Mouse (Mus musculus) left cerebral cortex, postnatal 14 days (tissue): ENCODE measurements at regions not wholly inside any gene's neighbourhood (a gene's known extent, or its start where the extent isn't known, plus 50 kb on each side); places are given as distances from the start of the nearest gene placed in this dataset.

Experiments used
- DNase-seq, 2 experiments: peaks; one replicate each; pipeline ENCODE4 v3.0.0; 2021 to 2022; ENCODE audit warnings: low spot score in 2 of 2, mixed read lengths in 1 of 2
- intact Hi-C: fragments of 180-260 bp; cut with DNase I; formaldehyde crosslinking; loops from one replicate; pipeline ENCODE4 v1.15.1; 2025

DNA sequence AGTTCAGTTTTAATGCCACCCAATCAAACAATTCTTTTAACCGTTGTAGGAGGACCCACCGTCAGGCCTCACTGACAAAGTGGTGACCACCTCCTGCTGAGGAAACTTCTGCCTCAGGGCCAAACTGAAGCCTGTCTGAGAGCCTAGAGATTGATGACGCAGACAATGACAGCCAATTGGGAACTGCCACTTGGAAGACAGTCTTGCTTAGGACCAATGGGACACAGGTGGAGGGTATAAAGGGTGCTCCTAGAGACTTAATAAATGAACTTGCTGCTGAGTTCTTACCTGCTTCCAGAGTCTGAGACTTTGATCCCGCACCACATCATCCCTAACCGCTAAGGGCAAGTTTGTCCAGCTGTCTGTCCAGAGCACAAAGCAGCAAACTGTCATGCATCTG is 80.0 kb downstream of the Tbx4 start:
- DNase-seq, result no peak
- intact Hi-C loops, result no loop called here

DNA sequence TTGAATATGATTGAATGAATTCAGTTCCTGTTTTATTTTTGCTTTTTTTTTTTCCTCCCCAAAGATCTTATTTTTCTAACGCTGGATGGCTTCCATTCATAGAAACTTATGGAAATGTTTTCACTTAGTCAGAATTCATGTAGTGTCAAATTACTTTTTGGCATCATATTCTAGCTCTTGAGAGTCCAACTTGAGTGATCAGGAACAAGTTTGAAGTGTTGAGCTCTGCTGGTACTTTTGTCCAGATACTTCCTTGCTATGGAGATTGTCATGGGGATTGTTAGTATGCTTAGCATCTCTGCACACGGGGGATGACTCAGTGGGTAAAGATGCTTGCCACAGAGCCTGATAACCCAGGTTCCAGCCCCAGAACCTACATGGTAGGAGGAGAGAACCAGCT is 84.1 kb downstream of the Tbx4 start:
- intact Hi-C loops, result no loop called here
- DNase-seq, result no peak

DNA sequence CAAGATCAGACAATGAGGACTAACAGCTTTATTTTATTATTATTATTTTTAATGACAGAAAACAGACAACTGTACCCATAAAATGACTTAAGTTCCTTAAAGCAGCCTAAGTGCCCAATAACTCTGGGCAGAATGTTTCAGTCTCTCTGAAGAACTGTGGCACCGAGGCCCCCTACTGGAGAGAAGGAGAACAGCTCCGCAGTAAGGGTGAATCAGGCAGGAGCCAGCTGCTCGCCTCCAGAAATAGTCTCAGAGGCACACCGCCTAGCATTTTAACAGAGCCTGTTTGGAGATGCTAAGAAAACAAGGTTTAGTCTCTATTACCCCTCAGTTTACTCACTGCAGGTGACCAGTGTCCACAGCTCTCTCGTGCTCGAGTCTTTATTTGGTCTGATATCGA is 86.2 kb downstream of the Tbx4 start:
- intact Hi-C loops, result loop anchor here (2.0 kb wide), 1 partner anchor 128 kb away; no protein-coding TSS in a partner anchor

DNA sequence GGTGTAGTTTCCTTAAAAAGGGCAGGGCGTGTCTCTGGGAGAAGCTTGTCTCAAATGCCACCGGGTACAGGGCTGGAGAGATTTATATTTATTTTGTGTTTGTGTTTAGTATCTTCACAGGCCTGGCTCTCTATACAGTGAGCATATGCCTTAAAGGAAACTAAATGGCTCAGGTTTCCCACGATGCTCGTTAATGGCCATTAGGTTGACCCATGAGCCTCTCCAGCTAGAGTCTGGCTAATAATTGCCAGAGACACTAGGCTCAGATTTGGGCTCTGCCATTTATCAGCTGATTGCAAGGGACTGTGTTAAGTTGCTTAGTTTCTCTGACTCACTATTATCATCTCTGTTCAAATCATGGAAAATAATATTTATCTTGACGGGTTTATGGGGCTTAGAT is 87.5 kb downstream of the Tbx4 start:
- DNase-seq, result no peak
- intact Hi-C loops, result loop anchor here (2.0 kb wide), 1 partner anchor 129 kb away; no protein-coding TSS in a partner anchor

More for the DNA sequence above, 86.2 kb downstream of the Tbx4 start:
- DNase-seq, result peak; percentile 73 to 77

DNA sequence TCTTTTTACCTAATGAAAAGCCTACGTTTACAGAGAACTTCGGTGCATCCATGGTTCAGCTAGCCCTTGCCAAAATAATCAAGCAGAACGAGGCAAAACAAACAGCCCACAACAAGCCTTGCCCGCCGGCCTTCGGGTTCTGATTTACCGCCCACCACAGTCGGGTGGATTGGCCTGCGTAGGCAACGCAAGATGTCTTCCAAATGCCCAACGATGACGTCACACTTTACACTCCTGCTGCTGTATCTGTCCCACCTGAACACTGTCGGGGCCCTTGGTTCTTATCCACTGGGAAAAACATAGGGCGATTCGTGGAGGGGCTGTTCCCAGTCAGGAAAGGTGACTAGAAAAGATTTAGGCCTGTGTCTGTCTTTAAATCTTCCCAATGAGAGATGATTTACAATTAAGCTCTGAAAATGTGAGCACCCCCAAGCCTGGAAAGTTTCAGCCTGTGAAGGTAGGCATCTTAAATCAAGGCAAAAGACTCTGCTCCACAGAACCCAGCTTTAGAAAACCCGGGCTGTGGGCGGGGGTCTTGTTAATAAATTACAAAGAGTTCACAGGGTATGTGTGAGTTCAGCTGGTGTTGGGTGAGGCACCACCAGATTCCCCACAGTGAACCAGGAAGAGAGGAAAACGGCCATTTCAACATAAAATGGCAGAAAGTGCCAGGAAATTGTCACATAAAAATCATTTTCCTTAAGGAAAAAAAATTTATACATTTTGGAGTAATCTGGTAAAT is 90.6 kb downstream of the Tbx4 start:
- intact Hi-C loops, result no loop called here
- no peak for DNase-seq

DNA sequence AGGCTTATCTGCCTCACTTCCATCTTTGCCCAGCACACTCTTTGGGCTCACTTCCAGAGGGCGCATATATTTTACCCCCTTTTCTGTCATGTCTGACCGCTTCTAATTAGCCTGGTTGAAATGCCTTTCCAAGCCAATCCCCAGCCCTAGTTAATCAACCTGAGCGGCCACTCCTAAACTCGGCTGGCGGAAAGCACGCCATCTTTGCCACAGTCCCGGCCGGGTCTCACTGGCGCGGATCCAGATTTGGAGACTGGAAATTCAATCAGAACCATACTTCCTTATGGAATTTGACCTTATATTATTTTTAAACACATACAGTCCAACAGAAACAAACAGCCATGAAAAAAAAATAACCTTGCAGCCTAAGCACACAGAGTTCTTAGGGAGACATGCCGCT is 94.2 kb downstream of the Tbx4 start:
- no peak for DNase-seq
- intact Hi-C loops, result no loop called here

DNA sequence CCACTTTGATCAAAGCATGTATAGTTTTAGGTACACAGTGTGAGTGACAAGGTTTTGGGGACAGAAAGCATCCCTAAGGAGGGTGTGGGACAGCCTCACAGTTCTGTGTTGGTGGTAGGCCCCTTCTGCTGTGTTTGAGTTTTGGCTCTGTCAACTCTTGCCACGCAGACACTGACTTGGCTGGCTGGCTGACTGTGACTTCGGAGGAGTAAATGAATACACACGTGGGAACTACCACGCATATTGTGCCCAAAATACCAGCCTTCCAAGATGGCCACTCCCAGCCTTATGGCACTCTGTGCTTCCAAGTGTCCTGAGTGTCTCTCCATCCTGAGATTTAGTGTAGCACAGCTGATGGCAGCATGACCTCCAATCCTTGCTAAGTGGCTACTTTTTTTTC is 95.3 kb downstream of the Tbx4 start:
- peak in 1 of 2 experiments; percentile 33 for DNase-seq
- intact Hi-C loops, result no loop called here

DNA sequence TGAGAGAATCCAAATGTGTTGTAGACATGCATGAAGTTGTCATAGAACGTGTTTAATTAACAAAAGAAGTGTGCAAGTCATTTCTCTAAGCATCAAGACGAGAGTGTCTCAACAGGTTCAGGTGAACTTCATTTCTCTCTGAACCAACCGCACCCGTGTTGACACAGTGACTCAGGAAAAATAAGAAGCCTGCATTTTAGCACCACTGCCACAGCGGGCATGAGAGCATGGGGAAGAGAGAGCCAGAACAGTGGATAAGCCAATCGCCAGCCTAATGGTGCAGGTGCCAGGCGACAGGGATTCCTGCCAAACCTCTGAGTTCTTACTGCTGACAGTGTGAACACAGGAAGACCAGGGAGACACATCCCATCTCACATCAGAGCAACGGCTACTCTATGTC is 100.1 kb downstream of the Tbx4 start:
- no peak for DNase-seq
- intact Hi-C loops, result no loop called here

DNA sequence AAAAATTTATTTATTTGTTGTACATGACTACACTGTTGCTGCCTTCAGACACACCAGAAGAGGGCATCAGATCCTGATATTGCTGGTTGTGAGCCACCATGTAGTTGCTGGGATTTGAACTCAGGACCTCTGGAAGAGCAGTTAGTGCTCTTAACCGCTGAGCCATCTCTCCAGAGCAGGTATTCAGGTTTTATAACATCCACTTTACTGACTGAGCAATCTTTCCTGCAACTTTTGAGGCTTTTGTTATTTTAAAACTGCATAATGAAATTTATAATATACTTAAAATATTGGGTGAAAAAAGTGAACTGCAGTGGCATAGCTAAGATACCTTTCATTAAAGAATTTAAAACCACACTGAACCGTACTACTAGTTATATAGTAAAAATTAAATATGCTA is 101.0 kb downstream of the Tbx4 start:
- DNase-seq, result no peak
- intact Hi-C loops, result no loop called here

DNA sequence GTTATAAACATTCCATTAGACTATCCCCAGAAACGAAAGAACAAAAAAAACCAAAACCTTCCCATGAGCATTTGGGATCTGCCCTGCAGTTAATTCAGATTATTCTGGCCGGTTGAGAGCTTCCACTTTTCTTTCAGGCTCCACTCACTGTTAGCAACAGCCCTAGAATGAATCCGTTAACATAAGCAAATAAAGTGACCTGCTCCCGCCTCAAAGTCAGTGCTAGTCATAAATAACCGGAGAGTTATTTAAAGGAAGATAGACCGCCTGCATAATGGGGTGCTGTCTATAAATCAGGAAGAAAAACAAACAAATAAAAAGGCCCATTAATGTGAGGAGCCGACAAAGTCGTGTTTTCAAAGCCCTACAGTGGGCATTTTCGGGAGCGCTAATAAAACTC is 103.3 kb downstream of the Tbx4 start:
- no peak for DNase-seq
- intact Hi-C loops, result no loop called here

DNA sequence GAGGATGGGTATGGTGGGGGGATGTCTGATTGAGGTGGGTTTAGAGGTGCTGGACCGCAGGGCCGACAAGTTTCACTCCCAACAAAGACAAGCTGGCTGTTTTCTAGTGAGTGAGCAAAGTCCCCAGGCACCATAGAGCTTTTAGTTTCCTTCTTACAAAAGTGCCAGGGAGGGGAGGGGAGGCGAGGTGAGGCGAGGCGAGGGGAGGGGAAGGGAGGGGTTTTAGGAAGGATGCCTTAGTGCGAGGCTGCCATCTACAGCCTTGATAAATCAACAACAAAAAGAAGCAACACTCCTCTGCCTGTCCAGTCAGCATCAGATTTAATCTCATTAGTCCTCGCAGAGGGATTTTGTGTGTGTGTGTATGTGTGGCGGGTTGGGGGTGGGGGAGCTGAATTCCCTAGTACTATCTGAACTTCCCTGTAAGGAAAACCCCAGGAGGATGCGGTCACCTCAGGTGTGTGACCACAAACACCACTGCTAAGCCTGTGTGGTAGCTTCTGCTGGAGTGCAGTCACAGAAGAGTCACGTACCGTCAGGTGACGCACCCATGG is 103.8 kb downstream of the Tbx4 start:
- intact Hi-C loops, result no loop called here

DNA sequence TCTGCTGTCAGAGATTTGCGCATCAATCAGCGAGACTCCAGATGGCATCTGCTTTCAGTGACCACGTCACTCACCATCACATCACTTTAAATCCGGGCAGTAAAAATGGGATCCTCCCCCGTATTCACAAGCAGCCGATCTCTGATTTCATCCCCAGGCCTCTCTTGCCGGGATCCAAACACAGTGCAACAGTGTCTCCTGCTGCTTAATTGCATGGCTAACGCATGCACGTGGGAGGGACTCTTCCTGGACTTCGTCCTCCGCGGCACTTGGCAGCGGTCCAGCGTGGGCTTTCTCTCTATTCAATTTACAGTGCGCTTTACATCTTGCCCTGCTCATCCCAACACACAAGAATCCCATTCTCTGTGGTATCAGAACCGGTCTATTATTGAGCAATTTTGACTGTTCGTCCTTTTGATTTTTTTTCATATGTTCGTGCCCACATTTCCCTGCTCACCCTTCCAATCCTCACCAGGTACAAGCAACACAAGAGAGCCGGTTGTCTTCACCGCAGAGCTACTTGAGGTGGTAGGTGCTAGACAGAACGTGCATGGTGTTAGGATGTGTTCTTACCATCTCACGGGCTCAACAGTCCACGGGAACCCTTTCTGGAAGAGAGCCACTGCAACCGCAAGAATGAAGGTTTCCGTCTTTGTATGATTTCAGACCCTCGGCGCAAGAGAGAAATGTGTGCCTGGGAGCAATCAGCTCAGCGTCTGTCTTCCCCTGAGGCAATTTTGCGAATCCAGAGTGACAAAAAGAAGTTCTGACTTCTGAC is 109.3 kb downstream of the Tbx4 start:
- intact Hi-C loops, result no loop called here
- peak; percentile 33 to 54 for DNase-seq

More for the DNA sequence above, 103.8 kb downstream of the Tbx4 start:
- DNase-seq, result no peak

DNA sequence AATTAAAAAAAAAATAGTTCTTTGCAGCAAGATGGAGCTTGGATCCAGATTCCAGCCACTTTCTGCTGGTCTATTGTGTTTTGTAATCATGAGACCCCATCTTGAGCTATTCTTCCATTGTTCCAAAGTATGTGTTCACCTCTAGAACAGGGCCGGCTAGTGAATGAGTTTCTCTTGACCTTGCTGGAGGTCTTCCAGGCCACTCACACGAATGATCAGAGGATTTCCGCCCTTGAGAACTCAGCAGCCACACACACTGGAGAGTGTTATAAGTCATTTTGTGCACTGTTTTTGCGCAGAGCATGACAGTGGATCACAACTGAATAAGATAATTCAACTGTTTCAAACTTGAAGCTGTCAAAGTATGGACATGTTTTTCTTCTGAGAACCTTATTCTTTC is 110.5 kb downstream of the Tbx4 start:
- intact Hi-C loops, result no loop called here

DNA sequence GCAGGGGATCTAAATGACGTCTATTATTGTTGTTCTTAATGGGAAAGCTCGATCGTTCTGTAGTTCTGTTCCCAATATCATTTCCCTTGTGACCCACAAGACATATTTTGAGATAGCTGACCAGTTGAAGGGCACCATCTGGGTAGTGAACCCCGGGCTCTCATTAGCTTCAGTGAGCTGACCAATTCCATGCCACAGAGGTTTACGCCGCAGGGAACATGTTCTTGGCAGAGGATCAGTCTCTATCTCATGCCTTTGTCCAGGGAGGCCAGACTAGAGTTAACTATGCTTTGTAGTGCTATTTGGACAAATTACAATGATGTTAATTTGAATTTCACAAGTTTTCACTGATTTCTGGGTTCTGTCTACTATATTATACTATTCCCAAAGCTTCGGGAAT is 117.1 kb downstream of the Tbx4 start:
- DNase-seq, result no peak
- intact Hi-C loops, result no loop called here

More for the DNA sequence above, 110.5 kb downstream of the Tbx4 start:
- no peak for DNase-seq

DNA sequence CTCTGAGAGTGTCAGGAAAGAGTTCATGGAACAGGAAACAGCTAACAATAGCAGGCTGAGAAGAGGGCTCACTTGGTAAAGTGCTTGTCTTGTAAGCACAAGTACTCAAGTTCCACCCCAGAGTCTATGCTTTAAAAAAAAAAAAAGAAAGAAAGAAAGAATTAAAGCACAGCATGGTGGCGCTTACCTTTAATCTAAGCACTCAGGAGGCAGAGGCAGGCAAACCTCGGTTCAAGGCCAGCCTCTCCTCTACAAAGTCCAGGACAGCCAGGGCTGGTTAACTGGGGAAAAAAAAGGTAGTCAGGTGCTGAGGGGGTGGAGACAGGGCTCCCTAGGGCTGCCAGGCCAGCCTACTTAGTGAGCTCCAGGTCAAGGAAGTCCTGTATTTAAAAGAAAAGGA is 119.1 kb downstream of the Tbx4 start:
- intact Hi-C loops, result no loop called here
- no peak for DNase-seq

DNA sequence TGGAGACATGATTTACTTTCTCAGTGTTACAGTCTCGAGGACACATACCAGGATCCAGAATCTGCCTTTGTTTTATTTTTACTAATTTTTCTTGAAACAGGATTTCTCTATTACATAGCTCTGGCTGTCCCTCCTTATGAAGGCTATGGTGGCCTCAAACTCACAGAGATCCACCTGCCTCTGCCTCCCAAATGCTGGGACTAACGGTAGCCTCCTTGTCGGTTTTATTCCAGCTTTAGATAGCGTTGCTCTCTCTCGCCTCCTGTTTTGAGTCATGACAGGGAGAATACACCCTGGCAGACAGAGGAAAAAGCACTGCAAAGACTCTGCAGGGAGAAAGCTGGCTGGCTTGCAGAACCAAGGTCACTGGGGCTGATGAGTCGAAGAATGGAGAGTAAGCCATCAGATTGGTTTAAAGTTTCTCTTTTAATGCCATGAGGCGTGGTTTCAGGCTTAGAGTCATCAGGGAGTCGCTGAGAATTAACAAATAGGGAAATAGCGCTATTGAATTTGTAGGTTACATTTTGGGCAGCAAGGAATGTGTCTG is 119.8 kb downstream of the Tbx4 start:
- no peak for DNase-seq
- intact Hi-C loops, result no loop called here

DNA sequence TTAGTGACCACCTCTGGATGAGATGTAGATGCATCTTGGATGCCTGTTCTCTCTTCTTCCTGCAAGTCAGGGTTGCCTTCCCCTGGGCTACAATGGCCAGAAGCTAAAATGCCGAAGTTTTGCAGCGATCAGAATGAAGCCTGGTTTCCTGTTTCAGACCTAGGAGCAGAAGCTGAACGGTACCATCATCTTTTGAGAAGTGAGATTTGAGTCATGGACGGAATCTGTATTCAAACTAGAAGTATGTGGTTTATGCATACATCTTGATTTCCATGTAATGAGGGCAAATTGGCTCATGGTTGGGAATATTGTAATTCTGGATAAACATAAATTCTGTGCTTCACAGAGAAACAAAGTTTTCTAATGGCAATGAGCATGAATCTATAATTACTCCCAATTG is 120.6 kb downstream of the Tbx4 start:
- intact Hi-C loops, result no loop called here

More for the DNA sequence above, 120.6 kb downstream of the Tbx4 start:
- DNase-seq, result no peak
